8 mouse cellular contexts compared by ENCODE assay signal in genomic region chr11:115172825-115173287, GRCm38 (mm10). TPM values are rescaled to one million over a fixed set of nuclear protein-coding genes. Genes with fewer than 3 reads are reported as not detected.
DNase-seq lines count a peak whose midpoint lies in the region; TF ChIP-seq lines count a peak whose summit lies in the region.

No protein-coding gene starts in this region.

- no peak for TF ChIP-seq POLR2A in cerebellum, adult 2 months (IDR thresholded peaks at IDR 0.05; ENCODE audit: borderline replicate concordance, insufficient read depth, low read length)

- peak overlapping the region; percentile 56; the same call in 1 of the 2 replicates for H3K27ac ChIP-seq in heart, embryonic 10.5 days
- no peak overlapping the region for H3K27ac ChIP-seq in cerebellum, adult 2 months (ENCODE audit: insufficient read depth, low read length)

- H3K4me3 ChIP-seq in heart, embryonic 10.5 days = 0 out of 2 replicates have a peak overlapping the region, but pooled peaks have one; percentile 25
- H3K4me3 ChIP-seq in megakaryocyte, embryonic 14.5 days (replicated peaks) = peak overlapping the region; percentile 86
- no peak overlapping the region for H3K4me3 ChIP-seq in cerebellum, adult 2 months (replicated peaks; ENCODE audit: insufficient read depth, low read depth, low read length)

- no peaks in the 10 kb centered on the region for H3K9me3 ChIP-seq in heart, embryonic 10.5 days
- H3K9me3 ChIP-seq in megakaryocyte, embryonic 14.5 days = no peaks in the 10 kb centered on the region

- H3K27me3 ChIP-seq in heart, embryonic 10.5 days (ENCODE audit: insufficient read depth, poor library complexity, severe bottlenecking) = peaks cover 42% of the 10 kb centered on the region
- no peaks in the 10 kb centered on the region for H3K27me3 ChIP-seq in megakaryocyte, embryonic 14.5 days (replicated peaks)
- H3K27me3 ChIP-seq in cerebellum, adult 2 months (ENCODE audit: control insufficient read depth, insufficient read depth, low read length) = no peaks in the 10 kb centered on the region

- H3K36me3 ChIP-seq in heart, embryonic 10.5 days = no peaks in the 10 kb centered on the region
- peaks cover 80% of the 10 kb centered on the region for H3K36me3 ChIP-seq in megakaryocyte, embryonic 14.5 days (replicated peaks; ENCODE audit: low read length)

- TF ChIP-seq CTCF in cerebellum, adult 2 months (IDR thresholded peaks at IDR 0.05; ENCODE audit: borderline replicate concordance, insufficient read depth, low read depth, low read length) = no peak

- peaks cover 70% of the 10 kb centered on the region for H3K4me1 ChIP-seq in heart, embryonic 10.5 days
- H3K4me1 ChIP-seq in megakaryocyte, embryonic 14.5 days = peaks cover 73% of the 10 kb centered on the region
- H3K4me1 ChIP-seq in cerebellum, adult 2 months (ENCODE audit: control insufficient read depth, insufficient read depth, low read length) = peaks cover 23% of the 10 kb centered on the region

- 16% methylated on average over 4 of the region's 4 CpGs for WGBS in heart, embryonic 10.5 days
- WGBS in cerebellum, adult 2 months = 63% methylated on average over 4 of the region's 4 CpGs

- DNase-seq in 3T3-L1 (ENCODE audit: low read depth, low spot score) (peak; percentile 80), ES-CJ7 (ENCODE audit: low read depth, low spot score) (peak; percentile 72)
- no peak for DNase-seq in heart, embryonic 10.5 days (ENCODE audit: low spot score)
- peak; percentile 85 for DNase-seq in kidney, adult 9 months
- DNase-seq in layer of hippocampus, adult 8-10 months (ENCODE audit: low spot score in 2 of 2) = no peak
- DNase-seq in cerebellum, adult 2 months = no peak
- DNase-seq in cerebellum, adult 9-11 months = no peak

RNA-seq across cellular contexts. Expression of gene Slc9a3r1, which starts 9.7 kb away (rescaled TPM):
- 29.5 and 74.6 TPM in 2 replicates for polyA plus RNA-seq in heart, embryonic 10.5 days (2016; fragmentation: Nextera tagmentation; extraction: Ambion mirVana)
- 123 and 223 TPM in 2 replicates for polyA plus RNA-seq in megakaryocyte, embryonic 14.5 days (2012; ENCODE audit: insufficient read depth, low replicate concordance)
- total RNA-seq in layer of hippocampus, adult 8-10 months (2022) = 10 to 100 TPM; 68.3 to 84.2 (median 77.1) TPM
- 87.2 and 87.9 TPM in 2 replicates for polyA plus RNA-seq in cerebellum, adult 2 months (2012; rRNA removed)

RNA-seq across cellular contexts. Expression of gene Tmem104, which starts 14.4 kb away (rescaled TPM):
- 9.6 TPM in 2 replicates for polyA plus RNA-seq in heart, embryonic 10.5 days (2016; fragmentation: Nextera tagmentation; extraction: Ambion mirVana)
- 9.2 and 14.1 TPM in 2 replicates for polyA plus RNA-seq in megakaryocyte, embryonic 14.5 days (2012; ENCODE audit: insufficient read depth, low replicate concordance)
- 10 to 100 TPM; 12.5 to 19.8 (median 16.1) TPM for total RNA-seq in layer of hippocampus, adult 8-10 months (2022)
- polyA plus RNA-seq in cerebellum, adult 2 months (2012; rRNA removed) = 12.5 and 13.3 TPM in 2 replicates

RNA-seq across cellular contexts. Expression of gene Nat9, which starts 14.8 kb away (rescaled TPM):
- polyA plus RNA-seq in heart, embryonic 10.5 days (2016; fragmentation: Nextera tagmentation; extraction: Ambion mirVana) = 15.8 and 17.0 TPM in 2 replicates
- polyA plus RNA-seq in megakaryocyte, embryonic 14.5 days (2012; ENCODE audit: insufficient read depth, low replicate concordance) = 23.4 and 27.1 TPM in 2 replicates
- 10 to 100 TPM; 20.4 to 25.2 (median 22.5) TPM for total RNA-seq in layer of hippocampus, adult 8-10 months (2022)
- polyA plus RNA-seq in cerebellum, adult 2 months (2012; rRNA removed) = 30.8 and 37.5 TPM in 2 replicates

RNA-seq across cellular contexts. Expression of gene Cd300lf, which starts 39.1 kb away (rescaled TPM):
- polyA plus RNA-seq in heart, embryonic 10.5 days (2016; fragmentation: Nextera tagmentation; extraction: Ambion mirVana) = 0.08 and 0.27 TPM in 2 replicates
- polyA plus RNA-seq in megakaryocyte, embryonic 14.5 days (2012; ENCODE audit: insufficient read depth, low replicate concordance) = 1.2 and 3.4 TPM in 2 replicates
- total RNA-seq in layer of hippocampus, adult 8-10 months (2022) = 1 to 10 TPM in 3 of 4 experiments, under 1 TPM in 1; 0.62 to 4.3 (median 1.7) TPM
- polyA plus RNA-seq in cerebellum, adult 2 months (2012; rRNA removed) = 0.57 and 0.72 TPM in 2 replicates

Comparison
In these comparisons a context has a peak if more than half of its experiments do, and no peak if none do; other contexts are left out.
1. DNase-seq: peak in 3T3-L1 (single experiment), ES-CJ7 (single experiment) and kidney, adult 9 months (single experiment); none in heart, embryonic 10.5 days (single experiment), layer of hippocampus, adult 8-10 months (0 of 2), cerebellum, adult 2 months (0 of 2) and cerebellum, adult 9-11 months (single experiment).